Mouse (Mus musculus) lung, embryonic 16.5 days (tissue): ENCODE results near the gene Arpp21. TPM values are rescaled to one million over a fixed set of nuclear protein-coding genes. Genes with fewer than 3 reads are reported as not detected.

Experiments used
- ATAC-seq: fragments of 200-750 bp; cut with Nextera tagmentation; 2 replicates; pipeline ENCODE4 v1.8.0; 2017; ENCODE audit warnings: low read depth, mild to moderate bottlenecking, moderate library complexity
- H3K27ac ChIP-seq: fragments of 300-500 bp; sonication (generic); 2 replicates; pipeline ENCODE4 v1.5.1; 2014; ENCODE audit warnings: mild to moderate bottlenecking, control low read depth, low read length
- H3K27me3 ChIP-seq: fragments of 300-500 bp; sonication (generic); 2 replicates; pipeline ENCODE4 v1.6.1; 2014; ENCODE audit warnings: low read depth, low read length, mixed read lengths; ENCODE audit not compliant: control insufficient read depth, insufficient read depth
- H3K36me3 ChIP-seq: fragments of 300-500 bp; sonication (generic); 2 replicates; pipeline ENCODE4 v1.6.1; 2014; ENCODE audit warnings: low read length; ENCODE audit not compliant: control insufficient read depth, insufficient read depth
- H3K4me1 ChIP-seq: fragments of 300-500 bp; sonication (generic); replicated peaks from 2 replicates; pipeline ENCODE4 v1.6.1; 2014; ENCODE audit warnings: low read length, mixed read lengths; ENCODE audit not compliant: control insufficient read depth, insufficient read depth
- H3K4me2 ChIP-seq: fragments of 300-500 bp; sonication (generic); 2 replicates; pipeline ENCODE4 v1.6.1; 2014; ENCODE audit warnings: low read depth, low read length, control low read depth
- H3K4me3 ChIP-seq: fragments of 300-500 bp; sonication (generic); 2 replicates; pipeline ENCODE4 v1.5.1; 2014; ENCODE audit warnings: mild to moderate bottlenecking, low read length, control low read depth
- H3K9ac ChIP-seq: fragments of 300-500 bp; sonication (generic); 2 replicates; pipeline ENCODE4 v1.6.1; 2014; ENCODE audit warnings: low read length, control low read depth
- H3K9me3 ChIP-seq: fragments of 300-500 bp; sonication (generic); 2 replicates; pipeline ENCODE4 v1.6.1; 2016; ENCODE audit warnings: low read length; ENCODE audit not compliant: control insufficient read depth
- WGBS: fragments of 180-500 bp; shearing (Covaris S2); extraction: QIAGEN DNeasy Blood & Tissue Kit; methylation state at CpG from one replicate; pipeline ENCODE4 v1.1.7; 2014; 5-methylcytosine and 5-hydroxymethylcytosine counted together
- polyA plus RNA-seq: library from polyadenylated mRNA; unstranded; fragments of >200 nt; fragmentation: Nextera tagmentation; extraction: Ambion mirVana; gene quantifications from 2 replicates; pipeline ENCODE4 v1.2.1, GENCODE M21; 2015

Gene Arpp21
- polyA plus RNA-seq, result 2.2 and 6.2 TPM in 2 replicates

GRCm38 (mm10) chr9:112235696-112236397 is at the start of gene Arpp21:
Gene Arpp21, minus strand, starts transcription at chr9:112235938.
- peak within 1 kb of the TSS; percentile 52 for H3K4me2 ChIP-seq
- H3K9me3 ChIP-seq, result no peaks in the 10 kb centered on the region
- peak within 1 kb of the TSS; percentile 37 for H3K4me3 ChIP-seq
- no peaks in the 10 kb centered on the region for H3K36me3 ChIP-seq
- no peak for ATAC-seq
- H3K4me1 ChIP-seq, result no peaks in the 10 kb centered on the region; the same call in 1 of the 2 replicates
- 20% methylated on average over 16 of the region's 16 CpGs for WGBS
- H3K27me3 ChIP-seq, result peaks cover 36% of the 10 kb centered on the region
- 0 out of 2 replicates have a peak within 1 kb of the TSS, but pooled peaks have one; percentile 8 for H3K9ac ChIP-seq
- no peak within 1 kb of the TSS for H3K27ac ChIP-seq

- no peak for ATAC-seq
Measured at GRCm38 (mm10) chr9:112272426-112272969, 36.8 kb upstream of the Arpp21 start.

GRCm38 (mm10) chr9:112264982-112265641 is 29.4 kb upstream of the Arpp21 start:
- H3K9me3 ChIP-seq, result no peaks in the 10 kb centered on the region
- no peak overlapping the region for H3K27ac ChIP-seq
- no peak overlapping the region for H3K9ac ChIP-seq
- H3K4me1 ChIP-seq, result no peaks in the 10 kb centered on the region
- no peaks in the 10 kb centered on the region for H3K27me3 ChIP-seq
- H3K4me3 ChIP-seq, result no peak overlapping the region
- ATAC-seq, result no peak
- no peak overlapping the region for H3K4me2 ChIP-seq
- H3K36me3 ChIP-seq, result no peaks in the 10 kb centered on the region
- 53% methylated on average over 4 of the region's 4 CpGs for WGBS

More at GRCm38 (mm10) chr9:112272426-112272969, 36.8 kb upstream of the Arpp21 start:
- 82% methylated on average over 8 of the region's 8 CpGs for WGBS
- Histone ChIP-seq H3K27me3 (no peaks in the 10 kb centered on the region), H3K9me3 (no peaks in the 10 kb centered on the region), H3K36me3 (no peaks in the 10 kb centered on the region), H3K4me2 (no peak overlapping the region), H3K4me3 (no peak overlapping the region), H3K27ac (no peak overlapping the region), H3K9ac (no peak overlapping the region), H3K4me1 (no peaks in the 10 kb centered on the region)

GRCm38 (mm10) chr9:112261986-112262901 is 26.5 kb upstream of the Arpp21 start:
- Histone ChIP-seq H3K27ac (no peak overlapping the region), H3K9ac (no peak overlapping the region), H3K4me3 (no peak overlapping the region), H3K4me2 (no peak overlapping the region), H3K4me1 (no peaks in the 10 kb centered on the region), H3K9me3 (no peaks in the 10 kb centered on the region), H3K36me3 (no peaks in the 10 kb centered on the region), H3K27me3 (no peaks in the 10 kb centered on the region)
- 80% methylated on average over 16 of the region's 16 CpGs for WGBS
- no peak for ATAC-seq

GRCm38 (mm10) chr9:112261556-112261955 is 25.8 kb upstream of the Arpp21 start:
- H3K4me3 ChIP-seq, result no peak overlapping the region
- H3K4me1 ChIP-seq, result no peaks in the 10 kb centered on the region
- no peak overlapping the region for H3K9ac ChIP-seq
- H3K9me3 ChIP-seq, result no peaks in the 10 kb centered on the region
- 70% methylated on average over 2 of the region's 2 CpGs for WGBS
- H3K36me3 ChIP-seq, result no peaks in the 10 kb centered on the region
- H3K4me2 ChIP-seq, result no peak overlapping the region
- H3K27me3 ChIP-seq, result no peaks in the 10 kb centered on the region
- ATAC-seq, result no peak
- H3K27ac ChIP-seq, result no peak overlapping the region

- Histone ChIP-seq H3K27me3 (no peaks in the 10 kb centered on the region), H3K4me2 (no peak overlapping the region), H3K4me1 (no peaks in the 10 kb centered on the region), H3K9ac (no peak overlapping the region), H3K27ac (no peak overlapping the region), H3K4me3 (no peak overlapping the region), H3K36me3 (no peaks in the 10 kb centered on the region), H3K9me3 (no peaks in the 10 kb centered on the region)
- WGBS, result 65% methylated on average over 2 of the region's 2 CpGs
- ATAC-seq, result no peak
Measured at GRCm38 (mm10) chr9:112260696-112261095, 25.0 kb upstream of the Arpp21 start.

GRCm38 (mm10) chr9:112258560-112258959 is 22.8 kb upstream of the Arpp21 start:
- no peak overlapping the region for H3K4me2 ChIP-seq

GRCm38 (mm10) chr9:112255971-112256370 is 20.2 kb upstream of the Arpp21 start:
- Histone ChIP-seq H3K9me3 (no peaks in the 10 kb centered on the region), H3K27ac (no peak overlapping the region), H3K9ac (no peak overlapping the region), H3K36me3 (no peaks in the 10 kb centered on the region), H3K4me1 (no peaks in the 10 kb centered on the region), H3K4me3 (no peak overlapping the region), H3K4me2 (no peak overlapping the region), H3K27me3 (no peaks in the 10 kb centered on the region)
- 59% methylated on average over 2 of the region's 2 CpGs for WGBS
- ATAC-seq, result no peak

More at GRCm38 (mm10) chr9:112258560-112258959, 22.8 kb upstream of the Arpp21 start:
- Histone ChIP-seq H3K27ac (no peak overlapping the region), H3K27me3 (no peaks in the 10 kb centered on the region), H3K4me1 (no peaks in the 10 kb centered on the region), H3K9ac (no peak overlapping the region), H3K4me3 (no peak overlapping the region), H3K9me3 (no peaks in the 10 kb centered on the region), H3K36me3 (no peaks in the 10 kb centered on the region)
- WGBS, result 90% methylated on average over 1 of the region's 1 CpGs
- no peak for ATAC-seq
